Mouse (Mus musculus) embryonic facial prominence, embryonic 10.5 days (tissue): ENCODE data around the gene Rab3d. TPM values are rescaled to one million over a fixed set of nuclear protein-coding genes. Genes with fewer than 3 reads are reported as not detected.

ENCODE experiments used
- DNase-seq: peaks from one replicate; pipeline ENCODE4 v3.0.0-alpha.2; 2017; ENCODE audit warnings: low spot score
- H3K27ac ChIP-seq: fragments of 300-500 bp; sonication (generic); replicated peaks from 2 replicates; pipeline ENCODE4 v1.5.1; 2016; ENCODE audit warnings: mild to moderate bottlenecking
- H3K27me3 ChIP-seq: fragments of 300-500 bp; sonication (generic); replicated peaks from 2 replicates; pipeline ENCODE4 v1.6.1; 2016; ENCODE audit warnings: low read depth, mild to moderate bottlenecking; ENCODE audit not compliant: poor library complexity, severe bottlenecking
- H3K36me3 ChIP-seq: fragments of 300-500 bp; sonication (generic); replicated peaks from 2 replicates; pipeline ENCODE4 v1.6.1; 2016; ENCODE audit warnings: mild to moderate bottlenecking, moderate library complexity
- H3K4me1 ChIP-seq: fragments of 300-500 bp; sonication (generic); 2 replicates; pipeline ENCODE4 v1.6.1; 2016
- H3K4me3 ChIP-seq: fragments of 300-500 bp; sonication (generic); 2 replicates; pipeline ENCODE4 v1.5.1; 2016; ENCODE audit warnings: mild to moderate bottlenecking, moderate library complexity
- H3K9me3 ChIP-seq: fragments of 300-500 bp; sonication (generic); 2 replicates; pipeline ENCODE4 v1.6.1; 2016; ENCODE audit warnings: mild to moderate bottlenecking
- WGBS: fragments of 180-500 bp; shearing (Covaris S2); methylation state at CpG from one replicate; pipeline ENCODE4 v1.1.7; 2016; 5-methylcytosine and 5-hydroxymethylcytosine counted together
- polyA plus RNA-seq: library from polyadenylated mRNA; unstranded; fragments of >200 nt; fragmentation: Nextera tagmentation; extraction: Ambion mirVana; gene quantifications from 2 replicates; pipeline ENCODE4 v1.2.1, GENCODE M21; 2016

Gene Rab3d
- 5.4 and 6.9 TPM in 2 replicates for polyA plus RNA-seq

DNA sequence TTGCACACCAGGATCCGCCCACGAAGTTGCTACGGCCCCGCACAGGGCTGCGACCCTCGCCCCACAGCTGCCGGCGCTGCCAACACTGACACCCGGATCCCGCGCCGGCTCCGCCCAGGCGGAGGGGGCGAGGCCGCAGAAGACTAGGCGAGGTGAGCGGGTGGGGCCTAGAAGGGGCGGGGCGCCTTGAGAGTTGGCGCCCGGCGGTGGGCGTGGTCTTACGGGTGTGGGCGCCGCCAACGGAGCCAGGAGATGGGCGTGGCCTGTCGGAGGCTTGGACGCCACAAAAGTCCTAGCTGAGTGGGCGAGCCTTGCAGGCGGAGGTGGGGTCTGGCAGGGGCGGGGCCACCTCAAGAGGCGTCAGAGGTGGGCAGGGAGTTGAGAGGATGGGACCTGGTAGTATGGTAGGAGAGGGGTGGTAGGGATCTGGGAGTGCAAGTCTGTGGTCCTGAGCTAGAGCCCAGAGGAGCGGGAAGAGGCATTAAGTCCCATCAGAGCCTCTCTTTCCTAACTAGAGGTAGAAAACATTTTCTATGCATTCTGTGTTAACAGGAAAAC, at the start of gene Rab3d:
Rab3d (minus strand) TSS at position 158 of the 558 bp plus-strand sequence.
- Histone ChIP-seq H3K36me3 (peaks cover 5% of the 10 kb centered on the region; the same call in 1 of the 2 replicates), H3K27ac (peak within 1 kb of the TSS; percentile 66; the same call in 1 of the 2 replicates), H3K27me3 (peaks cover 40% of the 10 kb centered on the region), H3K4me3 (peak within 1 kb of the TSS; percentile 68), H3K9me3 (no peaks in the 10 kb centered on the region), H3K4me1 (peaks cover 14% of the 10 kb centered on the region)
- WGBS = under 1% methylated on average over 36 of the region's 36 CpGs
- peak; percentile 98 for DNase-seq

DNA sequence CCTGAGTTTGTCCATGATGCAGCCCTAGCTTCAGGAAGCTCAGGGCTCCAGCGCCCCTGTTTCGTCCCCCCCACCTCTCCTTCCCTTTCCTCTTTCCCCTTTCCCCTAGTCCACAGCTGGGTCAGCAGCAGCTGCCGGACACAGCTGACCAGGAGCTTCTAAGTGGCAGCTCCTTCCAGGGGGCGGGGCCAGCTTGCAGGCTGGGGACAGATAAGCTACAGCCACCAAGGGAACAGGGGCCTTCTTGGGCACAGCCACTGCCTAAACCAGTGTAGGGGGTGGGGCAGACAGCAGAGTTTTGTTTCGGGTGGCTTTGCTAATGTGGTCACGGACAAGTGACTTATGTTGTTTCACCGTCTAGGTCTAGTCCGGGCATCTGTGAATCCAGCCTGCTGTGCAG, 45.4 kb upstream of the Rab3d start, which contains the start of gene Epor:
Epor (minus strand) TSS at position 90 of the 400 bp plus-strand sequence.
- H3K27me3 ChIP-seq = peaks cover 57% of the 10 kb centered on the region
- peak within 1 kb of the TSS; percentile 51 for H3K27ac ChIP-seq
- H3K4me3 ChIP-seq = peak within 1 kb of the TSS; percentile 60
- no peaks in the 10 kb centered on the region for H3K9me3 ChIP-seq
- 18% methylated on average over 8 of the region's 8 CpGs for WGBS
- H3K36me3 ChIP-seq = 0 out of 2 replicates have a peak, but pooled peaks cover 6% of the 10 kb centered on the region
- peaks cover 36% of the 10 kb centered on the region for H3K4me1 ChIP-seq
- peak; percentile 53 for DNase-seq

DNA sequence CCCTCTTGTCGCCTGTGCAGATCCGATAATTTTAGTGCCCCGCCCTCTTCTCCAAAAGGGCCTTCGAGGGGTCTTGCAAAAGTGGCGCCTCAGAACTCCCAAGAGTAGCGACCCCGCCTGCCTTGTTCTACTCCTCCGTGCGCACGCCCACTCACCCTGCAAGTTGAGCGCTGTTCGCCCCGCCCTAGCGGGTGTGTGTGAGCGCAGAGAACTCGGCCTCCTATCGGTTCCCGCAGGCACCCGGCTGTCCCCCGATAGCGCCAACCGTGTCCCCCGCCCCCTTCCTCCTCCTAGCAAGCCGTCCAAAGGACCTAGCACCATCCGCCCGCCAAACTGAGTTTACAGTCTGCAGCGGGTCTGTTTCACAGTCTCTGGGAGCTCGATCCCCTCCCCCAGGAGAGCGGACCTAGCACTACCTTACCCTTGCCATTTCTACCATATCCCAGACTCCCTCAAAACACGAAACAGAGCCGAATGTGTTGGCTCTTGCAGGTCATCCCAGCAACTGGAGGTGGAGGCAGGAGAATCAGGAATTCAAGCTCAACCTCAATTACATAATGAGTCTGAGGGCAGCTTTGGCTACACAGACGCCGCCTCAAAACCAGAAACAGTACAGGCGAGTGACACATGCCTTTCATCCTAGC, 44.5 kb upstream of the Rab3d start:
- Histone ChIP-seq H3K9me3 (no peaks in the 10 kb centered on the region), H3K27me3 (peaks cover 57% of the 10 kb centered on the region), H3K4me3 (peak overlapping the region; percentile 60), H3K36me3 (0 out of 2 replicates have a peak, but pooled peaks cover 6% of the 10 kb centered on the region), H3K4me1 (peaks cover 36% of the 10 kb centered on the region), H3K27ac (peak overlapping the region; percentile 63)
- DNase-seq = peak; percentile 83
- 2% methylated on average over 34 of the region's 34 CpGs for WGBS

DNA sequence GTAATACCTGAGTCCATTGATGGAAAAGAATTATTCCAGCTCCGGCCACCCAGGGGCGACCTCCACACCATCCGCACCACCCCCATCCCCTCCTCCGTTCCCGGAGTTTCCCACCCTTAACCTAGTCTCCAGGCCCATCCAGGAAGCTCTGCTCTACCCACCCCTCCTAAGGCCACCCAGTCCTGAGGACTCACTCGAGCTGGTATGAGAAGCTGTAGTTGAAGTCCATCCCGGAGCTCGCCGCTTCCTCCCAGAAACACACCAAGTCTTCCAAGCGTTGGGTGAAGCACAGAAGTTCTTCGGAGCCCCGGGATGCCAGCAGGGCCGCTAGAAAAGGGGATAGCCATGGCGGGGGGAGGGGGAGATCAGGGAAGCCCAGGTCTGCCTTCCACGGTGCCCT, 44.0 kb upstream of the Rab3d start:
- H3K4me3 ChIP-seq = peak overlapping the region; percentile 60
- 1% methylated on average over 15 of the region's 15 CpGs for WGBS
- DNase-seq = peak; percentile 39
- H3K27me3 ChIP-seq = peaks cover 57% of the 10 kb centered on the region
- peak overlapping the region; percentile 63 for H3K27ac ChIP-seq
- H3K36me3 ChIP-seq = 0 out of 2 replicates have a peak, but pooled peaks cover 6% of the 10 kb centered on the region
- no peaks in the 10 kb centered on the region for H3K9me3 ChIP-seq
- H3K4me1 ChIP-seq = peaks cover 36% of the 10 kb centered on the region

DNA sequence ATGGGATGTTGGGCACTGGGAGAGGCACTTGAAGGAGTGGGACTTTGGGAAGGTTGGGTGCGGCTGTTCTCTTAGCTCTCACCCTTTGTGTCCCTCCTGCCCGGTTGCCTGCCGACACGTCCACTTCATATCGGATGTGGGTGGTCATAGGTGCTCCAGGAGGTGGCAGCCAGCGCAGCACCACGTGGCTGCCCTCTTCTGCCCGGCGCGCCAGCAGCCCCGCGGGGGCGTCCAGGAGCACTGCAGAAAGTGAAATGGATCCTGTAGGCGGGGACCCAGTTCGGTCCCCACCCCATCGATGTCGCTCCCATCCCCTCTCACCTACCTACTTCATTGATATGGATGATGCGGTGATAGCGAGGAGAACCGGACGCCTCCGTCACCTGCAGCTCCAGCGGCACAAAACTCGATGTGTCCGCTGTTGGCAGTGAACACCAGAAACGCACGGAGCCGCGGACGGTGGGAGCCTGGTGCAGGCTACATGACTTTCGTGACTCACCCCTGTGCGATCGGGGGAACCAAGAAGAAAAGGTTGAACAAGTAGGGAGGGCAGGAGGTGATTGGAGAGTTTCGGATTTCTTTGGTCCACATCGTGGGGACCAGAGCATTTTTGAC, 43.5 kb upstream of the Rab3d start:
- 2% methylated on average over 35 of the region's 35 CpGs for WGBS
- Histone ChIP-seq H3K36me3 (0 out of 2 replicates have a peak, but pooled peaks cover 6% of the 10 kb centered on the region), H3K27me3 (peaks cover 57% of the 10 kb centered on the region), H3K4me1 (peaks cover 40% of the 10 kb centered on the region), H3K27ac (no peak overlapping the region; the same call in 1 of the 2 replicates), H3K4me3 (peak overlapping the region; percentile 60), H3K9me3 (no peaks in the 10 kb centered on the region)
- DNase-seq = peak; percentile 41

DNA sequence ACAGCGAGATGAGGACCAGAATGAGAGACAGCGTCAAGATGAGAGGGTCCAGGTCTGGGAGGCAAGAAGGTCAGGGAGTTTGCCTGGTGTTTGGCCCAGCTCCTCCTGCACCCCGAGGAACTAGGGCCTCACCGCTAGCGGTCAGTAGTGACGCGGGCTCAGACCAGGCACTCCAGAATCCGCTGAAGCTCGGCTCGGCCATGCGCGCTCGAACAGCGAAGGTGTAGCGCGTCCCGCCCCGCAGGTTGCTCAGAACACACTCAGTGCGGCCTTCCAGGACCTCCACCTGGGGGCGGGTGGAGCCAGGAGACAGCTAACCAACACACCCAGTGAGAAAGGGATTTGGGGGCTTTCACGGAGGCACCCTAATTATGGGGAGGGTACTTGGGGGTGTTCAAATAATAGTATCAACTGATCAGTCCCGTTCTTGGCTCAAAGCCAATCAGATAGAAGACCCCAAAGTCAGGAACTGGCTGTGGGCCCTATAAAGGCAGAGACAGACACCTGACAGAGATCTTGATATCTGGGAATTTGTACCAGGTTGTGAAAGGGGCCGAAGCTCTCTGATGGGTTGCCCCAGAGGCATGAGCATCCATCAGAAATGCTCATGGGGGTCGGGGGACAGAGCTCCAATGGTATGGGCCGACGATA, 42.7 kb upstream of the Rab3d start:
- Histone ChIP-seq H3K36me3 (0 out of 2 replicates have a peak, but pooled peaks cover 6% of the 10 kb centered on the region), H3K27ac (no peak overlapping the region), H3K4me3 (peak overlapping the region; percentile 60), H3K4me1 (peaks cover 43% of the 10 kb centered on the region), H3K9me3 (no peaks in the 10 kb centered on the region), H3K27me3 (peaks cover 57% of the 10 kb centered on the region)
- peak; percentile 41 for DNase-seq
- 10% methylated on average over 26 of the region's 26 CpGs for WGBS

DNA sequence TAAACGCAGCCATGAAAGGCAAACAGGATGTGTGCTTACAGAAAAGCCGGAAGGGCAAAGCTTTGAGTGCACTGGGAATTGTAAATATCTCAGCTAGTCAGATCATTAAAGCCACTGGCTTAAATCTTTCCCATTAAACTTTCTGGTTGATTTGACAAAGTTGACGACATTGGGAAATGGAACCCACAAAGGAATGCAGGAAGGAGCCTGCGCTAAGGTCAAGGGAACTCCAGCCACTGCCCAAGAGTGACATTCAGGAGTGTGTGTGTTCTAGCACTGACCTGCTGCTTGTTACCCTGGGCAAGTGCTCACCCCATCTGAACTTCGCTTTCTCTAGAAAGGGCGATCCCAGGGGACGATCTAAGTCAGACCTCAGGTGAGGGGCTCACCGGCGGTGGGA, 42.1 kb upstream of the Rab3d start:
- 51% methylated on average over 9 of the region's 9 CpGs for WGBS
- H3K4me1 ChIP-seq = peaks cover 45% of the 10 kb centered on the region
- no peaks in the 10 kb centered on the region for H3K9me3 ChIP-seq
- peaks cover 57% of the 10 kb centered on the region for H3K27me3 ChIP-seq
- peak overlapping the region; percentile 60 for H3K4me3 ChIP-seq
- no peak overlapping the region for H3K27ac ChIP-seq
- DNase-seq = no peak
- 0 out of 2 replicates have a peak, but pooled peaks cover 6% of the 10 kb centered on the region for H3K36me3 ChIP-seq

DNA sequence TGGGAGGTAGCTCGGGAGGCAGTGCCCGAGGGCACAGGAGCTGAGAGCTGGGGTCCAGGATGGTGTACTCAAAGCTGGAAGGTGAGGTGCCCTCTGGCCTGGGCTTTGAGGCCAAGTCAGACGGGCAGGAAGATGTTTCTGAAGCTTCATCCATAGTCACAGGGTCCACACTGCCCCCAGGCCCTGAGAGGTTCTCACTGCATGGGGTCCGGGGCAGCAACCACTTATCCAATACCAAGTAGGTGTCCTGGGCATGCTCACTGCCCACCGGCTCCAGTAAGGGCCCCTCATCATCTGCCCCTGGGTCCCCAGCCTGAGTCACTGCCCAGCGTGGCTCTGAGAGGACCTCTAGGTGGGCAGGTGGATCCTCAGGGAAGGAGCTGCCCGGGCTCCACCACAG, 41.3 kb upstream of the Rab3d start:
- 87% methylated on average over 7 of the region's 7 CpGs for WGBS
- H3K27ac ChIP-seq = no peak overlapping the region
- DNase-seq = no peak
- no peak overlapping the region for H3K4me3 ChIP-seq
- peaks cover 45% of the 10 kb centered on the region for H3K4me1 ChIP-seq
- H3K9me3 ChIP-seq = no peaks in the 10 kb centered on the region
- 0 out of 2 replicates have a peak, but pooled peaks cover 6% of the 10 kb centered on the region for H3K36me3 ChIP-seq
- peaks cover 56% of the 10 kb centered on the region for H3K27me3 ChIP-seq

DNA sequence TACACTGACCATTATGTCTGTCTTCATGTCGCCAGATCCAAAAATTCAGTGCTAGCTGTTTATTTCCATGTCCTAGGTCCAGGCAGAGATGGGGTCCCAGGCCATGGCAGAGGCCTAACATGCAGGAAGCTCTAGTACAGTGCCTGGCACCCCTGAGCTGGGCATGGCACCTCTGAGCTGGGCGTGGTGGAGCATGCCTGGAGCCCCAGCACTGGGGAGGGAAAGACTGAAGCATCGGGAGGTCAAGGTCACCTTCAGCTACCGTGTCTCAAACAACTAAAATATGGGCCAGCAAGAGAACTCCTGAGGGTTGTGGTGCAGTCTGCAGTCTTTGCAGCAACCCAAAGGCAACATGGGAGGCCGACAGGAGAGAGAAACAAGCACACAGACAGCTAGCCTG, 40.4 kb upstream of the Rab3d start:
- 84% methylated on average over 5 of the region's 5 CpGs for WGBS
- Histone ChIP-seq H3K27me3 (peaks cover 48% of the 10 kb centered on the region), H3K4me1 (peaks cover 44% of the 10 kb centered on the region), H3K27ac (no peak overlapping the region), H3K9me3 (no peaks in the 10 kb centered on the region), H3K4me3 (no peak overlapping the region), H3K36me3 (0 out of 2 replicates have a peak, but pooled peaks cover 6% of the 10 kb centered on the region)
- no peak for DNase-seq

DNA sequence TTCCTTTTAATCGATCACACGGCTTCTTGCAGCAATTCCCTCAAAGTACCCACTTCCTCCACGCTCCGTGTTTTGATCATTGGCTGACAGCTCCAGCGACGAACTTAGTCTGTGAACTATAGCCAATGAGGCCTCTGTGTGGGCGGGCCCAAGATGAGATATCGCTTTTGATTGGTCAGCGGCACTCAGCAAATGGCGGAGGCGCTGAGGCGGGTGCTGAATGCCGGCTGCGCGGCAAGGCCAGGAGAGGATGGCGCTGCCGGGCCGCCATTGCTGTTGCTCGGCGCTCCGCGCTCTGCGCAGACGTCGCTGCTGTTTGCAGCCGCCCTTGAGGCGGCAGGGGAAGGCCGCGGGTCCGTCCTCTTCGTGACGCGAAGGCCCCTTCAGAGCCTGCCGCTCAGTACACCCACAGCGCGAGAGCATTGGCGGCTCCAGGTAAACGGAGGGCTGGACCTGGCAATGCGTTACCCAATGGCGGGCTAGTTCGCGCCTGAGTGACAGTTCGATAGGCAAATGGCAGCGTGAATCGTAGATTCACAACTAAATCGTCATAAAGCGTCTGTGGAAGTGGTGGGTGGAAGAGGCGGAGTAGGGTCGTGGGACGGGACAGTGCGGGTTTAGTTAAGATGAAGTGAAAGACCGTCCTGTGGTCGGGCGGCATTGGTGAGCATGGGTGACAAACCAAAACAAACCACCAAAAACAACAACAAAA, 37.7 kb upstream of the Rab3d start, which contains the start of gene Swsap1:
Swsap1 (plus strand) TSS at position 186 of the 712 bp plus-strand sequence.
- under 1% methylated on average over 54 of the region's 54 CpGs for WGBS
- Histone ChIP-seq H3K4me1 (peaks cover 19% of the 10 kb centered on the region), H3K4me3 (peak within 1 kb of the TSS; percentile 76), H3K9me3 (no peaks in the 10 kb centered on the region), H3K27ac (peak within 1 kb of the TSS; percentile 96), H3K27me3 (peaks cover 21% of the 10 kb centered on the region), H3K36me3 (0 out of 2 replicates have a peak, but pooled peaks cover 6% of the 10 kb centered on the region)
- DNase-seq = peak; percentile 97

DNA sequence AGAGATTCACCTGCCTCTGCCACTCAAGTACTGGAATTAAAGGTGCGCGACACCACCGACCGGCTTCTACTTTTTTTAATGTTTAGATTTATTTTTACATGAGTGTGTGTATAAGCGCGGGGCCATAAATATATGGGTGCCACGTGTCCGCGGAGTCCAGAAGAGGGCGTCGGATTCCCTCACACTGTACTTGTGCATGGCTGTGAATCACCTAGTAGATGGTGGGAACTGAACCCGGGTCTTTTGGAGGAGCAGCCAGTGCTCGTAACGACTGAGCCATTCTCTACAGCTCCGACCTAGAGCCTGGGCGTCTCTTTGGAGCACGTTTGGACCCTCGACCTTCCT, 37.2 kb upstream of the Rab3d start:
- peak overlapping the region; percentile 96 for H3K27ac ChIP-seq
- H3K27me3 ChIP-seq = peaks cover 16% of the 10 kb centered on the region
- H3K4me3 ChIP-seq = peak overlapping the region; percentile 76
- no peak for DNase-seq
- H3K9me3 ChIP-seq = no peaks in the 10 kb centered on the region
- peaks cover 14% of the 10 kb centered on the region for H3K4me1 ChIP-seq
- 2% methylated on average over 18 of the region's 18 CpGs for WGBS
- 0 out of 2 replicates have a peak, but pooled peaks cover 6% of the 10 kb centered on the region for H3K36me3 ChIP-seq
